Mouse (Mus musculus) heart, adult 11 months (tissue): Measurements from ENCODE around the gene Tarbp1.

Experiments
- DNase-seq: peaks from one replicate; pipeline ENCODE4 v3.0.0; 2022

The Tarbp1 gene

DNA sequence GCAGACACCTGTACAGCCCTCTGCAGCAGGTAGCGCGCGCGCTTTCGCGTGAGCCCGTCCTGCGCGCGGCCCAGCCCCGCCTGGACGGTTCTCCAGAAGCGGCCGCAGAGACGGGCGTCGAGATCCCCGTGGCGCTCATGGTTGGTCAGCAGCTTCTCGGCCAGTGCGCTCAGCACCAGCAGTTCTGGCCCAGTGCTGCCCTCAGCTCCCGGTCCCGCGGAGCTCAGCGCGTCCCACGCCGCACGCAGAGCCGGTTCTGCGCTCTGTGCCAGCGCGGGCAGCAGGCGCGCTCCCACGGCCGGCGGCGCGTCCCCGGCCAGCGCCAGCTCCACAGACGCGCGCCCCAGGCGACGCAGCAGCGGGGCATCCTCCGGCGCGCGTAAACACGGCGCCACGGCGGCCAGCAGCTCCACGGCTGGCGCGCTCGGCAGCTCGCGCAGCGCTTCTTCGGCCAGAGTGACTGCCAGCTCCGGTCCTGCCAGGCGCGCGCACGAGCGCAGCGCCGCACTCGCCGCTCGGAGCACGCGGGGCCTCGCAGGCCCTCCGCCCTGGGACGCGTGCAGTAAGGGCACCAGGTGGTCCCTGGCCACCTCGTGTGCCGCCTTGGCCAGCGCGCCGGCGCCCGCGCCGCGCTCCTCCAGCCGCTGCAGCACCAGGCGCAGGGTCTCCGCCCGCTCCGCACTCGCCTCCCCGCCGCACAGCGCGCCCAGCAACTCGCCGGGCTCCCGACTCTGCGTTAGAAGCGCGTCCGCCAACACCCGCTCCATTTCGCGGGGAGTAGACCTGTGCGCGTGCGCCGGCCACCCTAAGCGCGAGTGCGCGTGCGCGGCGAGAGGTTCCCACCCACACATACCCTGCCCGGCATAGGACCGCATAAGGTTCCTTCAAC is at the start of gene Tarbp1:
Tarbp1 (minus strand) TSS at position 767 of the 889 bp plus-strand sequence.
- peak; percentile 99 for DNase-seq

DNA sequence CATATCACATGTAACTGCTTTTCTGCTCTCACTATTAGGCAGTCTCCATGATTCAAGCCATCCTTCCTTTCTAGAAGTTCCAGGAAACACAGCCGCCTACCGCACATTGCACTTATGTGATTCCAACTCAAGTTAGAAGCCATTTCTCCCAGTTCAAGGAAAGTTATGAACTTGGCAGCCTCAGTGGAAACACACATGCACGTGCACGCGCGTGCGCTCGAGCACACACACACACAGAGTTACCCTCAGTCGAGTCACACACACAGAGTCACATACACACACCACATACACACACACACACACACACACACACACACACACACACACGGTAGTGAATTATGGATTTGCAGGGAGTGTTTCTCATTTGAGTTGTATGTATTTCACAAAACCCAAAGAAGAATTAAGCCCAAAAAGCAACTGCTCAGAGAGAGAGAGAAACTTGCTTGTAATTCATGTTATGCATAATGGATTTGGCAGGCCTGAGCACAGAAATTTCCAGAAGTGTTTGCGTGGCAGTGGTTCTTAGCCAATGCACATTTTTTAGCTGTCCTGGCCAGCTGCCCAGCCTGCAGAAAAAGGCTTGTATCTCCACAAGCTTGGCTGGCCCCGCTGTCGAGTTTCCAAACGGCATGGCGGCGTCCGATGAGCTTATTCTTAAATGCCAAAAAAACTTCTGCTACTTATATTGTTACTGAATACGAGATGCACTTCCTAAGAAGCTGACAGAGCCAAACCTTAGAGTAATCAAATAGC is 49.5 kb upstream of the Tarbp1 start:
- DNase-seq: peak; percentile 98

- peak; percentile 95 for DNase-seq
Observed at GRCm38 (mm10) chr8:126523060-126523574, 48.3 kb upstream of the Tarbp1 start.

DNA sequence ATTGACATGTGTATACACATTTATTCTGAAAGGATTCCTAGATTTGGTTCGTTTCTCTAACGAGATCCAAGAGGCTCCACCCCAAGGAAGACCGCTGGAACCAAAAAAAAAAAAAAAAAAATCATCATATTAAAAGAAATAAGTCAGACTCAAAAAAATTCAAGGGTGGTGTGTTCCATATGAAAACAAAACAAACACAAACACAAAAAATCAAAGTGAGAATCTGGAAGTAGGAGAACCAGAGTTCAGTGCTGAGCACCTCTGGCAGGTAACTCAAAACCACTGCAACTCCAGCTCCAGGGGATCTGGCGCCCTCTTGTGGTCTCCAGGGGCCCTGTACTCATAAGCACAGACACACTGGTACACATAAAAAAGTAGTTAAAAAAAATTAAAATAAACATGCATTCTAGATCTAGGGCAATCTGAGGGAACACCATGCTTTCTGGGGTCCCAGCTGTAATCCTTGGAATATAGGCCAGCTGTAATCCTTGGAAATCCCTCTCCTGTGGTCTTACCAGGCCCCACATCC is 44.6 kb upstream of the Tarbp1 start:
- no peak for DNase-seq

GRCm38 (mm10) chr8:126516620-126517577 is 42.0 kb upstream of the Tarbp1 start:
- peak; percentile 100 for DNase-seq

DNA sequence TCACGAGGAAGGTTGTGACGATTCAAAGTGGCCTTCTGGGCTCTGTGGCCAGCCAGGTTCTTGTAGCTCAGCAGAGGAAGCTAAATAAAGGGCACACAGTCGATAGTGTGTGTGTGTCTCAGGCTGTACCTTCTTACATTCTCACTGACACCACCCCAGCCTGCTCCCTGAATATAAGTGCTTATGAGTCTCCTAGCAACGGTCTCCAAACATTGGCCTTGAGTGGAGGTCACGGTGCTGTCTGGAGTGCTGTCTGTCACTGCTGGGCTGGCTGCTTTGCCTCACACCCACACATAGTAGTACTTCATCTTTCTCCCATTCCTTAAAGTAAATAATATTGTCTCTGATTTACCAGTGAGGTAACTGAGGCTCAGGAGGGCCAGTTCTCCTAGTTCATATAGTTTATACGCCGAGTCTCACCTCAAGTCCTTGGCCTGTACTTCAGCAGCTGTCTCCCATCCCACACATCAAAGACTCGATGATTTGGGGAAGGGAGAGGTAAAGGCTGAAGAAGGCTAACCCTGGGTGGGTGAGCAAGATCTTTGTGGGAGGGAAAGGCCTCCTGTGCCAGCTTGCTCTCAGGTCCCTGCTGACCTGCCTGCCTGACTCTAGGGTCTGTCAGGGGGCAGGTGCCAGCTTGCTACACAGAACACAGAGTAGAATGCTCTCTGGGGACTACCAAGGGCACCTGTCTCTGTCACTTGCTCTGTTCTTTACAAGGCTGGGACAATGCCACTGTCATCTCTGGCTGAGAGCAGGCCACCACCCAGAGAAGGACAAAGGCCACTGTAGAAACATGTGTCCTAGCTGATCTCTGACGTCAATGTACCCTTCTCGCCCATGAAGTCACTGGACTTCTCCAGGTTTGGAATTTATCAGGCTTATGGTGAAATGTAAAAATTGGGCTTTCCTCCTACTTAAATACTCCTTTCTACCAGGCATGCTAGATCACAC is 39.4 kb upstream of the Tarbp1 start:
- peak; percentile 97 for DNase-seq

DNA sequence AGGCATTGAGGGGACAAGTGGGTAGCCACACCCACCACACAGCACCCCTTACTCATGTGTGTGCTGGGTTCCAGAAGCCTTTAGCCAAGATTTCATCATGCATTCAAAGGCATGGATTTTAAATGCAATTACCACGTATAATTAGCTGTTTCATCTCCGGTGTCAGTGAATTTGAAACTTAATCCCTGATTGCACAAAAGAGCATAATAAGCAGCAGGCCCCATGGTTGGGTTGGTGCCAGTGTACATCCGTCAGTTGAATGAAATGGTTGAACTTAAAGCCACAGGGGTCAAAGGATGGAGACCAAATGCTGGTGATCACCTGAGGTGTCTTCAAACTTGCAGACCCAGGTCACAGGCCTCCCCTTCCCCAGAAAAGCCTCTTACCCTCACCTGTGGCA is 36.0 kb upstream of the Tarbp1 start:
- no peak for DNase-seq

DNA sequence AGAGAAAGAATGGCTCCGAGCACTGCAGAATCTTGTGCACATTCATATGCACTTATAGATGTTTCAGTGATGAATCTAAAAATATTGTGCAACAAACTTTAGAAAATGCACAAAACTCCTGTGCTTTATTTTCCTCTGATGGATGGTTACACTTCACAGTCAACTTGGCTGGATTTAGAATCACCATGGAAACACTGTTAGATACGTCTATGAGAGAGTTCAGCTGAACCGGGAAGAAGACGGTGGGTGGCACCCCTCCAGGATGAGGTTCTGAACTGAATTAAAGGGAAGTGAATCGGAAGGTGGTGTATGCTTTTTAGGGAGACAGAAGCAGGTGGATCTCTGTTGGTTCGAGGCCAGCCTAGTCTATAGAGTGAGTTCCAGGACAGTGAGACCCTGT is 34.8 kb upstream of the Tarbp1 start:
- no peak for DNase-seq

DNA sequence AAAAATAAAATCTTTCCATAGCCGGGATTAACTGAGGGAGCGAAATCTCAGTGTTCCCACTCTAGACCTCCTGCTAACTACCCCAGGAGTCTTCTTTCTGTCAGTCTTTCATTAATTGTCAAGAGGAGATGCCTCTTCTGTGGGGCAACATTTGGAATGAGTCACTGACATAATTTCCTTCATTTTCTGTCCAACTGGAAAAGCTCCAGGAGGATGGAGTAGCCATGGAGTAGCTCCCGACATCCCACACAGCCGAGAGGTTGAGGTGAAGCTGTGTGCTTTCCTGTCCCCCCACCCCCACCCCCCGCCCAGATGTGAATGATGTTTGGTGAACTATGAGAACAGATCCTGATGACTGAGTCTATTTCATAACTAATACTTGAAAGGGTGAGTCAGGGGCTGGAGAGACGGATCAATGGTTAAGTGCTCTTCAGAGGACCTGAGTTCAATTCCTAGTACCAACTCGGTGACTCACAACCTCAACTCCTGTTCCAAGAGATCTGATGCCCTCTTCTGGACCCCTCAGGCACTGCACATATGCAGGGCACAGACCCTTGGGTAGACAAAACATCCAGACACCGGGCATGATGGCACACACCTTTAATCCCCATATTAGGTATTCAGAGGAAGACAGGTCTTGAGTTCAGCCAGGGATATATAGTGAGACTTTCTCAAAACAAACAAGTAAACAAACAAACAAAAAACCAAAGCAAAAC is 34.2 kb upstream of the Tarbp1 start:
- no peak for DNase-seq

GRCm38 (mm10) chr8:126508221-126508620 is 33.4 kb upstream of the Tarbp1 start:
- peak; percentile 91 for DNase-seq

GRCm38 (mm10) chr8:126504492-126505182 is 29.8 kb upstream of the Tarbp1 start:
- no peak for DNase-seq

DNA sequence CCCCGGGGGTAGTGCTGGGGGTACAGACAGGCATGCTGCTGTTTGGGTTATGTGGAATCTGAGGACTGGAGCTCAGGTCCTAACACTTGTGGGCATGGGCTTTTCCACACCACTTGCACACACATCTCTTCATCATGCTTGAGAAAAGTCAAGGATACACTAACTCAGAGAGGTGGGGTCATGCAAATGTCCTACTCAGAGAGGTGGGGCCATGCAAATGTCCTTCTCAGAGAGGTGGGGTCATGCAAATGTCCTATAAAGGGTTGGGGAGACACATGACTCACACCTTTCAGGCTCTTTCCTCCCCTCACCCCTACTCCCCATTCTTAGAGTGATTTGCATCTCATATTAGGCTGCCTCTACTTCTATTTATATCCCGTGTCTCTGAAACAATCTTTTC is 27.9 kb upstream of the Tarbp1 start:
- no peak for DNase-seq

- no peak for DNase-seq
Observed at GRCm38 (mm10) chr8:126499371-126499770, 24.5 kb upstream of the Tarbp1 start.

- peak; percentile 93 for DNase-seq
Observed at GRCm38 (mm10) chr8:126498465-126498864, 23.6 kb upstream of the Tarbp1 start.

DNA sequence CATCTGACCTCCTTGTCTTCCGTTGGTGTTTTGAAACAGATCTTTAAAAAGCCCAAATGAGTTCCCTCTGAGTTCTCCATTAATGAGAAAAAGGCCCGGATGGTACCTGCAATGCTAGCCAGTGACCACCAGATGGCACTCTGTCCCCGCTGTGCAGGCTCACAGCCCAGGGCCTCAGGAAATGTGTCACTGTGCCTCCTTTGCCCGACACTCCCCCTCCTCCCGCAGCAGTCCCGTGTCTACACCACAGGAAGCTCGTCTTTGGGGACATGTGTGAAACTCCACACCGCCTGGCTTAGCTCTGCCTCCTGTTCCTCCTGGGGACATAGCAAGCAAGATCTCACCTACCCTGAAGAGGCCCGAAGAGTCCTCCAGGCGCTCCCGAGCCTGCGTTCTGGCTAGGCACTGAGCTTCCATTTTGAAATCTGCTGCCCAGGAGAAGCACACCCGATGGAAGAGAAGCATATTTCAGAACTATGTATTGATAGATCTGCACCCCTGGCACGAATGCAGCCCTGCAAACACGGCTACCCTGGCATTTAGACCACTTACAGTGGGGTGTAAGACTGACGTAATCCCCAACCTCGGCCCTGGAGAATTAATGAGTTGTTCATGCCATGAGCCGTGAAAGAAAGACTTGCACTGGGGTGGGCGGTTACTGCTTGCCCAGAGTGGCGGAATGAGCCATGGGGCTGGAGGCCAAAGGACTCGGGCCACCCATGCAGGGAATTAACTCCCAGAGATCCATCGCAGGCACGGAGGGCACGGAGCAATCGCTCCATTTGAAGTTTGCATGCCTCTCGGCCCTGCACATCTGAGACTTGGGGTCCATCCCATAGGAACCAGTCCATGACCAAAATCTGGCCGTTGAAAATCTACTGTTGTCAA is 22.9 kb upstream of the Tarbp1 start:
- peak; percentile 99 for DNase-seq

- peak; percentile 92 for DNase-seq
Observed at GRCm38 (mm10) chr8:126496915-126497314, 22.1 kb upstream of the Tarbp1 start.

DNA sequence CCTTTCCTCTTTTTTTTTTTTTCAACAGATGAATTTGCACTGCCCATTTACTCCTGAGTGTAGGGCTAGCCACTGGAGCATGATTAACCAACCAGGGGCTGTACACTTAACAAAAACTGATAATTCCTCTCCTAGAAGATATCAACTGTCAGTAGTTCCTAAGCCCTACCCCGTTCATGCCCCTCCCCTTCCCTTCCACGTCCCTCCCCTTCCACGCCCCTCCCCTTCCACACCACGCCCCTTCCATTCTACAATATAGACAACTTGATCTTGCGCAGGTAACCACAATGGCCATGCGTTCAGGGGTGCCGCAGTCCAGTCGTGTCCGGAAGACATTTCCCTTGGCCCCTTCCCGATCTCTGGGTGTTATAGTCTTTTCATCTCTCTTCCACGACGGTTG is 20.6 kb upstream of the Tarbp1 start:
- DNase-seq: no peak
